Mouse (Mus musculus) ES-Bruce4 (cell line): ENCODE data around the gene Kank1.

Experiments
- CTCF ChIP-seq: IDR thresholded peaks from one replicate; pipeline ENCODE4 v1.8.1; 2011; ENCODE audit warnings: low read depth, low read length
- POLR2A ChIP-seq: IDR thresholded peaks from one replicate; pipeline ENCODE4 v1.8.1; 2011; ENCODE audit warnings: low read length; ENCODE audit not compliant: insufficient read depth

GRCm38 (mm10) chr19:25251610-25252140 is 14.9 kb downstream of the Kank1 start:
- no peak for TF ChIP-seq POLR2A
- no peak for TF ChIP-seq CTCF
